Mouse (Mus musculus): ENCODE measurements around the gene U2surp.

GRCm38 (mm10) chr9:95407586-95408220, 104.1 kb downstream of the U2surp start:
- TF ChIP-seq CTCF (IDR thresholded peaks at IDR 0.05): no peak
- TF ChIP-seq POLR2A (IDR thresholded peaks at IDR 0.05; ENCODE audit: insufficient read depth, low read depth, low read length): no peak
- no peak for TF ChIP-seq EP300 (IDR thresholded peaks at IDR 0.05; ENCODE audit: insufficient read depth, low read depth, low read length)
